Mouse (Mus musculus): ENCODE measurements around the gene Fbxl15.
A peak's percentile ranks its signal among the peaks of the same experiment; 100 is the strongest.

Fbxl15 gene

GRCm38 (mm10) chr19:46322996-46323572 is 4.9 kb upstream of the Fbxl15 start:
- no peak for DNase-seq (ENCODE audit: low read depth)

- no peak for DNase-seq (ENCODE audit: low read depth)
These were observed 4.3 kb upstream of the Fbxl15 start for GRCm38 (mm10) chr19:46323716-46324115.

- no peak for DNase-seq (ENCODE audit: low read depth)
These were observed 3.6 kb upstream of the Fbxl15 start for GRCm38 (mm10) chr19:46324366-46324765.

- no peak for DNase-seq (ENCODE audit: low read depth)
These were observed 3.1 kb upstream of the Fbxl15 start for GRCm38 (mm10) chr19:46324918-46325317.

GRCm38 (mm10) chr19:46326019-46326755 is 1.8 kb upstream of the Fbxl15 start:
- no peak for DNase-seq (ENCODE audit: low read depth)

GRCm38 (mm10) chr19:46326756-46327305 is 1.2 kb upstream of the Fbxl15 start, which contains the start of gene Psd:
Psd (minus strand) TSS chr19:46327156.
- DNase-seq (ENCODE audit: low read depth) = no peak

- no peak for DNase-seq (ENCODE audit: low read depth)
These were observed 386 bp upstream of the Fbxl15 start for GRCm38 (mm10) chr19:46327531-46328064.

- no peak for DNase-seq (ENCODE audit: low read depth)
These were observed 1.2 kb downstream of the Fbxl15 start for GRCm38 (mm10) chr19:46329031-46329641.

- DNase-seq (ENCODE audit: low read depth) = no peak
These were observed 2.0 kb downstream of the Fbxl15 start for GRCm38 (mm10) chr19:46329951-46330350.

- no peak for DNase-seq (ENCODE audit: low read depth)
These were observed 2.7 kb downstream of the Fbxl15 start for GRCm38 (mm10) chr19:46330696-46331095.

- DNase-seq (ENCODE audit: low read depth) = no peak
These were observed 3.3 kb downstream of the Fbxl15 start for GRCm38 (mm10) chr19:46331326-46331725.

- no peak for DNase-seq (ENCODE audit: low read depth)
These were observed 4.0 kb downstream of the Fbxl15 start for GRCm38 (mm10) chr19:46331936-46332335.

GRCm38 (mm10) chr19:46332721-46333339 is 4.8 kb downstream of the Fbxl15 start:
- DNase-seq (ENCODE audit: low read depth) = no peak

GRCm38 (mm10) chr19:46333906-46334305 is 5.9 kb downstream of the Fbxl15 start:
- no peak for DNase-seq (ENCODE audit: low read depth)

- DNase-seq (ENCODE audit: low read depth) = no peak
These were observed 9.8 kb downstream of the Fbxl15 start for GRCm38 (mm10) chr19:46337719-46338330.

- peak; percentile 99 for DNase-seq (ENCODE audit: low read depth)
These were observed 10.4 kb downstream of the Fbxl15 start, which contains the start of gene Cuedc2 for GRCm38 (mm10) chr19:46338331-46338936. Cuedc2 (minus strand) TSS chr19:46338702.

GRCm38 (mm10) chr19:46338942-46339286 is 10.9 kb downstream of the Fbxl15 start:
- DNase-seq (ENCODE audit: low read depth) = no peak

- no peak for DNase-seq (ENCODE audit: low read depth)
These were observed 11.4 kb downstream of the Fbxl15 start for GRCm38 (mm10) chr19:46339287-46339971.

- DNase-seq (ENCODE audit: low read depth) = no peak
These were observed 16.9 kb downstream of the Fbxl15 start for GRCm38 (mm10) chr19:46344710-46345419.

- no peak for DNase-seq (ENCODE audit: low read depth)
These were observed 19.2 kb downstream of the Fbxl15 start for GRCm38 (mm10) chr19:46347146-46347545.

Data from c-Kit-positive CD71-negative TER-119-negative erythroid progenitor cells, embryonic 14.5 days (primary cell).